Mouse (Mus musculus): Measurements from ENCODE around the gene Hikeshi. TPM values are rescaled to one million over a fixed set of nuclear protein-coding genes. Genes with fewer than 3 reads are reported as not detected.

The Hikeshi gene
- total RNA-seq (2021) = 100 to 1,000 TPM in 1 of 2 experiments, 10 to 100 TPM in 1; 87.6 to 108 TPM
- long read RNA-seq, experiment 1, transcript Hikeshi-206 (5 exons, 2,224 nt) = major isoform, 76 of 92 reads
- long read RNA-seq, experiment 1, transcript Hikeshi-209 (4 exons, 806 nt) = minor isoform, 11 of 92 reads
- long read RNA-seq, experiment 1, partial matches to known transcripts = 0 of 92 reads
- long read RNA-seq, experiment 1, other reads (novel, unspliced or antisense) = 4 of 92 reads
- long read RNA-seq, experiment 2, transcript Hikeshi-206 (5 exons, 2,224 nt) = major isoform, 66 of 90 reads
- long read RNA-seq, experiment 2, transcript Hikeshi-209 (4 exons, 806 nt) = minor isoform, 12 of 90 reads
- long read RNA-seq, experiment 2, partial matches to known transcripts = 3 of 90 reads
- long read RNA-seq, experiment 2, other reads (novel, unspliced or antisense) = 5 of 90 reads

DNA sequence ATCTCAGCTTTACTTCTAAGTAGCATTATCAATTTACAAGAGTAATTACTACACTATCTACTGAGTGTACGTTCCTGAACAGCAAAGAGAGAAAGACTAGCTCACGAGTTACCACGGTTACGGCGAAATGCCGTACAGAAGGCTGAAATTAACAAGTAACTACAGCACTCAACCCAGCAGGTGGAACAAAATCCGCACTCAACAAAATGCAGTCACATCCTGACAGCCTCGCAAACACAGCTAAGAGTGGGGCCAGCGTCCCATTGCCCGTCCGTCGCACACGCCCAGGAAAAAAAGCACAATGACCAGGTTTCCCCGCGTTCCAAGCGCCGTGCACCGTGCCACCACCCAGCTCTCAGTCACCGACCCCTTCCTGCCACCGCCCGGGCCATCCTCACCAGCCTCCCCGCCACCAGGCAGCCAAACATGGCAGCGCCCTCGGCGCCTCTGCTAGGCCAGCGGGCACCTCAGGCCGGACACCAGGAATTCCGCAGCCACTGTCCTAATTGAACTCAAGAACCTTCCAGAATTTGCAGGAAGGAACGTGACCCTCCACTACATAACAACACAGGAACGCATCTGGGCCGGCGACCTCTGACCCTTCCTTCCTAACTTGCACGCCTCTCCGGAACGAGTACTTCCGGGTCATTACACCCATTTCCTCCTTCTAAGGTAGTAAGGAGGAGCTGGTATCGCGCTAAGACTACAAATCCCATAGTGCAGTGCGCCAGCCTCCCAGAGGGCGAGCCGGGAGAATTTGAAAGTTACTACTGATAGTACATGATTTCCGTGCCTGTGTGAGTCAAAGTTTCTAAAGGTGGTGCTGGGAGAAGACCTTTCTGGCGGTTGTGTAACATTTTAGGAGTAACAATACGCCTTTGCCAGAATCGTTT is at the start of gene Hikeshi:
TSS of gene Hikeshi (minus strand) at position 634 of the 893 bp plus-strand sequence.
- DNase-seq = peak; percentile 90

DNA sequence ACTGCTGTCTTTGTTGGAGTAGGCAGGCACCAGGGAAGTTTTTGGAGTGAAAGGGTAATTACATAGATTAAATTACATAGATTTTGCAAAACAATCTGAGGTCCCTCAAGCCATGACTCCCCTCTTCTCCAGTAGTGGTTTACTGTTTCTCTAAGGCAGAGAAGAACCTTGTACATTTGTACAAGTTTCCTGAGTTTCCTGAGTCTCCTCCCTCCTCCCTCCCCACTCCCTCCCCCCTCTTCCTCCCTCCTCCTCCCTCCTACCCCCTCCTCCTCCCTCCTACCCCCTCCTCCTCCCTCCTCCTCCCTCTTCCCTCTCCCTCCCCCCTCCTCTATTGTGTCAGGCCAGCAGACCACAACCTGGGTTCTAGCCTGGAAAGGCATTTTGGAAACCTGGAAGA is 43.4 kb upstream of the Hikeshi start:
- no peak for DNase-seq

DNA sequence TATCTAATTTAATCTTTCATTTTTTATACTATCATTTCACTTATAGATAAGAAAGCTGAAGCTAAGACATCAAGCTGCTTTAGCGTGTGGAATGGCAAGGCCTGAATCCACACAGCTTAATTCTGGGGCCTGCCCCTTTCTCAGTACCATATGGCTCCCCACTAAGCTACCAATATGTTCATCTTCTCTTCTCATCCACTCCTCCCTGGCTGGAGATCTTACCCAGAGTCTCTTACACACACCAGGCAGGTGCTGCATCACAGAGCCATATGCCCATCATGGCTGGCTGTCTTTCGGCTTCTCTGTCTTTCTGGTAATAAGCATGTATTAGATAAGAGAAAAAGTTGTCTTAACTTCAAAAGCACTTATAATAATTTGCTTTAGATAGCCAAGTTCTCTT is 42.4 kb upstream of the Hikeshi start:
- DNase-seq = no peak

DNA sequence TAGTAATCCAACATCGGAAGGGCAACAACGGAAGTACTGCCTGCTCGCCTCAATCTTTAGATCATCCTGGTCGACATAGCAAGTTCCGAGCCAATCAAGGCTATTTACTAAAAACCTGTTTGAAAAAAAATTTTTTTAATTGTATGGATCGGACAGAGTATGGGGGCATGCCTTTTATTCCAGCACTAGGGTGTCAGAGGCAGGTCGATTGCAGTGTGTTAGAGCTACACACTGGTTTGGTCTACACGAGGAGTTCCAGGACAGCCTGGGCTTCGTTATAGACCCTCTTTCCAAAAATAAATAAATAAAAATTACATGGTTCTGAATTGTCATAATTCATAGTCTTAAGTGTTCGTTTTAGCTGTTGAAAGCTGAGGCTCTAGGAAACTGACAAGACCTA is 40.6 kb upstream of the Hikeshi start:
- DNase-seq = no peak

DNA sequence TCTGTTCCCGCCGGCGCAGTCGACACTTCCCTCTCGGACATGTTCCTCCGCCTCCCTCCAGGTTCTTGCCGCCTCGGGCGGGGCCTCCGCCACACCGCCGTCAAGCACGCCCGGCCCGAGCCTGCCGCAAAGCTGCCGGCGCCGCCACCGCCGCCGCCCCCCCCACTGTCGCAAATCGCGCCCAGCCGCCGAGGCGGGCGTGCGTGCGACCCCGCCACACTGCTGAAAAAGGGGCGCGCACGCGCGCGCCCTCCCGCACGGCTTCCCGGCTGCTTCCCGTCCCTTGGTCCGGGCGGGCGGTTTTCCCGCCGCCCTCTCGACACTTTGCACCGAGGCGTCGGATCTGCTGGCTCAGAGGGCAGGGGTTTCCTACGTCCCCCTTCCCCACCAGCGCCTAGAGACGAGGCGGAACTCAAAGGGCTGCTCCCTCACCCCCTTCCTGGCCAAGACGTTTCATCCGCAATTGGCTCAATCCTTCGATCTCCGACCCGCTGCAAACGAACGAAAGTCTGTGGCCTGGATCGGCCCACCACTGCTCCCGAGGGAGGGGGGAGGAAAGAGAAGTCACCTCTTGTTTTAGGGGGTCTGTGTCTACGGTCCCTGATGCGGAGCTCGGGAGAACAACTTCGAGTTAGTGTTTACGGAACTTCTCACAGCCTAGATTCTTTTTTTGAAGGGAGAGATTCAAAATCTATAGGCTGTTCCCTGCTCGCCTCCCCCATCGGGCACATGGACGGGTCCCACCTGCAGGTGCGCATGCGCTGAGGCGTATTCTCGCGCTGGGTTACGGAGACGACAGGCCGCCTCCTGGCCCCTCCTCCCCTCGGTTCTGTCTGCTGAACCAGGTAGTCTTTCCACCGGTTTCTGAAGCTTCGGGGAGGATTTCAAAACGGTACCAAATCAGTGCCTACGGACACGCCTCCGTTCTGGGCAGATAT is 39.8 kb upstream of the Hikeshi start, which contains the start of gene Eed:
TSS of gene Eed (minus strand) at position 499 of the 938 bp plus-strand sequence.
- DNase-seq = peak; percentile 96

DNA sequence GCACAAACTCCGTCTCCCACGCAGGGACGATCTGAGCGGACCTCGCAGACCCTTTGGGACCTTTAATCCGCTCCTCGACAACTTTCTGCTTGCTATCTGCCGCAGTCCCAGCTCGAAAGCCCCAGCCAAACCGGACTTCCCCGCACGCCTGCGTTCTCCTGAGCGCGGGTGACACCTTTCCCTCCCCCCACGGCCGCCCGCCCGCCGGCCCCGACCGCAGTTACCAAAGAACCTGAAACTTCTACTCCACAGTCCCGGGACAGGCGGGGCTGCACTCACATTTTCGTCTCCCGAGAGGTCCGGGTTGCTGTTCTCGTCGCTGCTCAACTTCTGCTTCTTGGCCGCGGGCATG is 39.1 kb upstream of the Hikeshi start:
- DNase-seq = no peak

DNA sequence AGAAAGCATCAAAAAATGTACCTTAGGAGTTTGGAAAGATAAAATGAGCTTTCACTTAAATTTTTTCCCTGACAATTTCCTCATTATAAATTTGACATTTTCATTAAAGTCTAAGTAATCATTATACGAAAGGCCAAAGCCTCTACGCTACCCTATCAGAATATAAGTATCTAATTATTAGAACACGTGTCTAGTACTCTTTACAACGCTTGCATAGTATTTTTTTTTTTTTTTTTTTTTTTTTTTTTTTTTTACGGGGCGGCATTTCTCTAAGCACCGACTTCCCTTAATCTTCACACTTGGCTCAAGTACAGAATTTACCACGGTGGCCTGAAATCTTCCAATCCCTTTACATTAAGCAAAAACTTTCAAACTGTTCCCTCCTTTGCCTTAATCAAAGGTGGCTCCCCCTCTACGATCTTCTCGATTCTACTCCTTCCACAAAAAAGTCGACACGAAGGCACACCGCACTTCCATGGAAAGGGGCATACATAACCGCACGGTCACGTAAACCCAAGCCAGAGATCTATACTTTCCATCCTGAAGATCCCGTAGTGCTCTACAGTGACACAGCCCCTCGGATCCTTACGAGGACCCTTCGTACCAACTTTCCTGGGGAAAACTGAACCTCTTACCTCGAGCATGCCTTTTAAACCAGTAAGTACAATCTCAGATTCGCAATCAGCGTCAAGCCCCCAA is 38.6 kb upstream of the Hikeshi start:
- DNase-seq = no peak

DNA sequence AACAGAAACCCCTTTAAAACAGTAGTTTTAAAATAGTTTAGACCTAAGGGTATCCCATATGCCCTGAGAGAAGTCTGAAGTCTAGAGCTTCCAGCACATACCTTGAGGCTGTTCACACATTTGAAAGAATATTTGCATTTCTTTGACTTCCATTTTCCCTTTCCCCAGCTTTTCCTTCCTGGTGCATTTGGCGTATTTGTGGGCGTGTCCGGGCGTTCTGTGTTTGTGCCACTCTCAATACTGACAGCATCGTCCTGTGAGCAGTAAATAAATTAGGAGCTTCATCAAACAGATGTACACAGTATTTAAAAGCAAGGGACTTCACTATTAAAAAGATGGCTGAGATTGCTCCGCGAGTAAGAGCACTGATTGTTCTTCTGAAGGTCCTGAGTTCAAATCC is 35.8 kb upstream of the Hikeshi start:
- no peak for DNase-seq

DNA sequence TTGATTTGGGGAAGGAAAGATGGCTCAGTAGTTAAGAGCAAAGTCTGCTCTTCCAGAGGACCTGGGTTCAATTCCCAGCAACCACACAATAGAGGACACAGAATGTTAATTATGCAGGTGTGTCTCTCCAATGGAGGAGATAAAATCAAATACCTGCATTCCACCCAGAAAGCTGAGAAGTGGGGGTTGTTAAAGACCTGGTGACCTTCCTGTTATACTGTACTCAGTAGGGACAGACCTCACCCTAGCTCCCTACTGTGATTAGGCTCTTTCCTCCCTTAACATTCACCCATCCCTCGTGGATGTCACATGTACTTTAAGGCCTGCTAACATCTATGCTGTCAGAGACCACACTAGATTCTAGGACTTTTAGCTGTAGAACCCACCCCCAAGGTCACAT is 34.6 kb upstream of the Hikeshi start:
- DNase-seq = no peak

DNA sequence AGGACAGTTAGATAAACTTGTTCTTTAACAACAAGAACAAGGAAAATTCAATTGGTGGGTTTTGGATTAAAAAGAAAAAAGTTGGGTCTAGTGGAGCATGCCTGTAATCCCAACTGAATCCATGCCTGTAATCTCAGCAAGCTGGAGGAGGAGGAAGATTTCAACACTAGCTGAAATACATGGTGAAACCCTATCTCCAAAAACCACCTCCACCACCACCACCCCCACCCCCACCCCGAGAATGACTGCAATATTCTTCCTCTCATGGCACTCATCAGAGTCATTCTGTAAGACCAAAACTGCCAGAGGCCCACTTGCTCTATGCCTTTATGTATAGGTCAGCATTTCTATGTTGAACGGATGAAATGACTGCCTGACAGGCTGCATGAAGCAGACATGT is 26.2 kb upstream of the Hikeshi start:
- no peak for DNase-seq

DNA sequence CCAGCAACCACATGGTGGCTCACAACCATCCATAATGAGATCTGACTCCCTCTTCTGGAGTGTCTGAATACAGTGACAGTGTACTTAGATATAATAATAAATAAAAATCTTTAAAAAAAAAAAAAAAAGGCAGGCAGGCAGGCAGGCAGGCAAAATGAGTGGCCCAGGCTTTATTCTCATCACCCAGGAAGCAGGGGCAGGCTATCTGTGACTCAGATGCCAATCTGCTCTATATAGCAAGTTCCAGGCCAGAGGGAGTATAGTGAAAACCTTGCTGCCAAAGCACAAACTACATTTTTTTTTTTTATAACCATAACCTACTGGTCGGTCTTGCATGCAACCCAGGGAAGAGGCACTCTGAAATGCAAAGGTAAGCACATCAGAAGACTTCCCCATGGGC is 25.8 kb upstream of the Hikeshi start:
- no peak for DNase-seq

DNA sequence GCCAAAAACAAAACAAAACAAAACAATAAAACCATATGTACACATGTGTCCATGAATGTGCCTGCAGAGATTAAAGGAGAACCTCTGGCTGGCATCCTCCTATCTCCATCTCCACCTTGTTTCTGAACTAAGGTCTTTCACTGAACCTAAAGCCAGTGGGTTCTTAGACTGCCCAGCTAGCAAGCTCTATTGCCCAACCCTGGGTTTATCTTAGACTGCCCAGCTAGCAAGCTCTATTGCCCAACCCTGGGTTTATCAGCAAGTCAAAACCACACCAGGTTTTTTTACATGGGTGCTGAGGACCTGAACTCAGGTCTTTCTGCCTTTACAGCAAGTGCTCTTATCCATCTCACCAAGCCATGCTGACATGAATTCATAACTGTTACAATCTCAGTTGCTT is 22.1 kb upstream of the Hikeshi start:
- no peak for DNase-seq

DNA sequence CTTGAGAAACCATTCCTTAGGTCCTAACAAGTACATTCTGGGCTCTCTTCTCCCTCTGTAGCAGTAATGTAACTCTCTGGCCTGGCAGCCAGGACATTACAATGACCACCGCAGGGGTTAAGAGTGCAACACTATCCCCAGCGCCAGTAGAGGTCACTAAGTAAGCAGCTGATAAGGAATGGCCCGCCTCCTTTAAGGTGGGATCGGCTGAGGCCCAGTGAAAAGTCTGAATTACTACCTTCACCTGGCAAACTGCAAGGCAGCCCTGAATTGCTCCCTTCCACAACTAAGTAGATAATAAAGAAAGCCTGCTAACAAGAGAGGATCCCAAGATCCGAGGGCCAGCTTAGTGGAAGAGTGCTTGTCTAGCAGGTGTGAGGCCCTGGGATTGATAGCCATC is 16.3 kb upstream of the Hikeshi start:
- DNase-seq = no peak

DNA sequence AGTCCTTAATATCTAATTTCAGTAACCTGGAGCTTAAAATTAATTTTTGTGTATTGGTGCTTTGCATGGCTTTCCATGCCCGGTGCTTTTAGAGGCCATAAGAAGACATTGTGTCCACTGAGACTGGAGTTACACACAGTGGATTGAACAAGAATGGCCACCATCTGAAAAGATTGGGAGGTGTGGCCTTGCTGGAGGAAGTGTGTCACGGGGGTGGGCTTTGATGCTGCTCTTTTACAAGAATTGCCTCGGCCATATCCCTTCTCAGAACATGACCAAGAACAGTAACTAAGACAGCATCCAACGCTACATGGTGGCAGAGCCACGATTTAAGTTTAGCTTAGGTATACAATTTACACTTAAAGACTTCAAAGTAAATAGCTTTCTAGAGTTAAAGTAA is 13.3 kb upstream of the Hikeshi start:
- DNase-seq = no peak

DNA sequence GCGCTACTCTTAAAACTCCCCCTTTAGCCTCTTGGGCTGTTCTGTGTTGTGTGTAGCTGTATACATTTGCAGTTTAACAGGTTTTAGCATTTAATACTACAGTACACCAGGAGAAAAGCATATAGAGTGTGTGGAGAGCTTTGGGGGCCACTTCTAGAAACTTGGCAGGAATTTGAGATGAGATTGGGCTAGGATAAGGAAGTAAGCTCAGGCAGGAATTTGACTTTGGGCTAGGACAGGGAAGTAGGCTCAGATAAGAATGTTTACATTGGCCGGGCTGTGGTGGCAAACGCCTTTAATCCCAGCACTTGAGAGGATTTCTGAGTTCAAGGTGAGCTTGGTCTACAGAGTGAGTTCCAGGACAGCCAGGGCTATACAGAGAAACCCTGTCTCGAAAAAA is 8.4 kb upstream of the Hikeshi start:
- DNase-seq = no peak

DNA sequence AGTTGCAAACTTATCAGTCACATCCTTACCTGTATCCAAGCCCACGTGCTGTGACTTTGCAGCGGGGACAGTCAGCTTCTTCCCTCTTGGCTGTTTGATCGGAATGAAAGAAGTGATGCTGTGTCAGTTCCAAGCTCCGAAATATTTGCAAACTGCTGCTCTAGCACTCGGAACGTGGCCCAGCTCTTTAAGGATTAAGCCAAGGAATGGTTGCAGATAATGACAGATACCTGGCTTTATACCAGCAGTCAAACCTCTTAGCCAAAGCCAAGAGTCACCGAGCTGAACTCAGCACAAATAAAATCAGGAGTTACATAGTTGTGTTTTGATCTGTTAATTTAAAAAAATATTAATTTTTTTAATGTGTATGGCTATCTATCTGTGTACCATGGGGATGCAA is 7.0 kb upstream of the Hikeshi start:
- peak; percentile 38 for DNase-seq

DNA sequence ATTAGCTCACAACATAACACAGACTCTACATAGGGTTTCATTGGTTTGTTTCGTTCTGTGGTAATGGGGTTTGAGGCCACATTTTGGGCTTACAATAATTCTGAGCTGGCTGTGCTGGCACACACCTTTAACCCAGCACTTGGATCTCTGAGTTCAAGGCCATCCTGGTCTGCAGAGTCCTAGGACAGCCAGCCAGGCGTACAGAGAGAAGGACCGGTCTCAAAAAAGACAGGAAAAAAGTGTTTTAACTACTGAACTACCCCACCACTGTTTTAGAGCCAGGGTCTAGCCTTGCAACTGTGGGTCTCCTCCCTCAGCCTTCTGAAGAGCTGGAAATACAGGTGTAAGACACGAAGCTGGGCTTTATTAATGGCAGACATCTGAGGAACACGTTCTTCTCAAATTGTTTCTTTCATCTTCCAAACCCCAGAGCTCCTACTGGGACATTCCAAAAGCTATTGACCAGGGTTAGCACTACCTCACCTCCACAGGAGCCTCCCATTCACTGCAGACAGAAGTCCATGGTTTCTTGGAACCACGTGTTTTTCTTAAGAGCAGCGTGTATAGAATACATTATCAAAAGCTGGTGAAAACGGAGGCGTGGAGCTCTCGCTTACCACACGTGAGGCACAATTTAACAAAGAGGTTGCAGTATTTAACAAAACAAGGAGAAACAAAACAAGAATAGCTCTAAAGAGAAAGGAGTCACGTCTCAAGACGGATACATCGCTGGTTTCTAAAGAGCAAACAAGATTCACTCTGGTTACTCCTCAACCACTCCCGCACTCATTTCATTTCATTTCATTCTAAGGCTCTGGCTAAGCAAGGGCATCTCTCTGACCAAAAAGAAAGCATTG is 1.3 kb downstream of the Hikeshi start:
- DNase-seq = no peak

DNA sequence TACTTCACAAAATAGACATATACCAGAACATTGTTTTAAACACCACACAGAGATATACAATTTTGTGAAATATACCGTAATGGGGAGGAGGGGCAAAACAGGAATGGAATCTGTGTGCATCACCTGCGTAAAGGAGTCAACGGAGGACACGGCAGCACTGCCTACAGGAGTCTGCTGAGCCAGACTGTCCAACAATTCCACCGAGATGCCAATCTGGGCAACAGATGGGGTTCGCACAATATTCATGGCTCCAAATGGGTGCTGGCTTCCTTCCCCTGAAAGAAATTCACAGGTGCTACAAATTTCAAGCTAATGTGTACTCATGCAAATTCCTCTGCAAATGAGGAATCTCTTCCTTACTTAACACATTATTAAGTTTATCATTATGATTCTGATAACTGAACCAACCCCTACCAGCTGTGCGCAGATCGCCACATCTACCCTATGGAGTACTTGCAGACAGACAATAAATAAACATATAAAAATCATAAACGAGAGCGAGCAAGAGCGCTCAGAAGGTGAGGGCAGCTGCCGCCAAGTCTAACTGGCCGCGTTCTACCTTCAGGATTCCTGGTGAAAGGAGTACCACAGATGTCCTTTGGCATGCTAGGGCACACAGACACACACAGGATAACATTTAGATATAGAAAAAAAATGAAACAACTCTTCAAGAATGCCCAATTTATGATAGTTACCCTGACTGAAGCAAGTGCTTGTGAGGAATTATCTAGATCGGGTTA is 17.4 kb downstream of the Hikeshi start:
- DNase-seq = no peak

DNA sequence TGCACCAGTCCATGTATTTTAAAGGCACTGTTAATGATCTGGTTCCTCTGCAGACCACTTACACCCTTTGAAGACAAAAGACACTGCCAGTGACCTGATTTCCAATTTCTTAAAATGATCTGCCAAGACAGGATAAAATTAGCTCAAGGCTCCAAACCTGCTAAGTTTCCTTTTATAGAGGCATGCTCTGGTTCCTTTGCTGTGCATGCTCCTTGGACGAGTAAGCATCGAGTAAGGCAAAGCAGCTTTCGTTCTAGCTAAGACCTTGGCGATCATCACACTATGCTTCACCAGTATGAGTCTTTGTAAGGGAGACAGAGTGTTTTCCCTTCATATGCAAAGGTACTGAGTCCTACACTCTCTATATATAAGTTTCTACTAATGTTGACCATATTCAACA is 23.2 kb downstream of the Hikeshi start:
- DNase-seq = no peak

DNA sequence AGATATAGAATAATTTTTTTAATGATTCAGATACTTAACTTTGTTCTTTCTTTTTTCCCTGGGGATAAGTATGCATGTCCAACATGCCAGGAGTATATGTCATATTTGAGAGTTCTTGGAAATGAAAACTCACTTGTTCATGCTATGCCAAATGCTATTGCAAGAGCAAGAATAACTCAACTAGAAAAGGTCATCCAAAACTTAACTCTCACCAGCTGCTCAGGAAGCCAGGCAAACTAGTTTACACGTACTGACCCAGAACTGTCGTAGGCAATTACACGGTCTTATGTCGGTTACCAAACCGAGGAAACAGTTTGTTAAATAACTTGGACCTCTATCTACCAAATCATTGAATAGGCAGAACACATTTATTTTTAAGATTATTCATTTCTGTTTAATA is 24.3 kb downstream of the Hikeshi start:
- DNase-seq = no peak

Data from gastrocnemius, postnatal 25 days (tissue).